Mouse (Mus musculus): Measurements from ENCODE around the gene Gm21860.
"Not testable (repeated sequence)": the region's sequence is repeated elsewhere in the genome, so short reads cannot be mapped to it uniquely, and the experiment has no call there.

Gene Gm21860

DNA sequence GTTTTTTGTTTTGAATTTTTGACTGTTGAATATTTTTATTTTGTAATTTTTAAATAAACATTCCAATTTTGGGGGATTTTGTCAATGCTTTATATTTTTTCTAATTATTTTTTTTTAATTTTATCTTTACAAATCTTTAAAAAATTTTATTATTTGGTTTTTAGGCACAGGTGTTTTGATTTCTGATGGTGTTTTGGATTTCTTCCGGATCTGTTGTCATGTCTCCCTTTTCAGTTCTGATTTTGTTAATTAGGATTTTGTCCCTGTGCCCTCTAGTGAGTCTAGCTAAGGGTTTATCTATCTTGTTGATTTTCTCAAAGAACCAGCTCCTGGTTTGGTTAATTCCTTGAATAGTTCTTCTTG, 23.0 kb downstream of the Gm21860 start:
- not testable (repeated sequence) for DNase-seq

DNA sequence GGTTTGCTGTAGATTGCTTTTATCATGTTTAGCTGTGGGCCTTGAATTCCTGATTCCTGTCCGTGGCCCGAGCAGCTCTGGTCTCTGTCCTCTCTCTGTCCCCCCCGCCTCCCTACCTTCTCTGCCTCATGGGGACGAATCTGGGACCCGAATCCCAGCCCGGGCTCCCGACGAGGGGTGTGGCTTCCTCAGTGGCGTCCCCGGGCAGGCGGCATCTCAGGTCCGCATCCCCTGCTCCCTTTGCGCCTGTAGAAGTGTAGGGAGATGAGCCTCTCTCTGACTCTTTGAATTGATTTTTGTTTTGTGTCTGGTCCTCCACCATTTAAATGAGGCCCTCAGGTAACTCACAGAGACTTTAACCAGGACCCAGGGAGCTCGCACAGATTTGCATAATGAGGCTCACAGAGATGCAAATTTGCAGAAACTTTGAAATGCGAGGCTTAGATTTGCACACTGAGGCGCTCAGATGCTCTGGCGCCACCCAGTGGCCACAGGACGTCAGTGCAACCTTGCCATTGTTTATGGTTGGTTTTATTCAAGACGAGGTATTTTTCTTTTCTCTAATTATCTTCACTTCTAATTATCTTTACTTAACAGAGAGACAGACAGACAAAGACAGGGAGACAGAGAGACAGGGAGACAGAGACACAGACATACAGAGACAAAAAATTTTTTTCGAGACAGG, 23.6 kb downstream of the Gm21860 start:
- DNase-seq, result peak; percentile 13 to 63

DNA sequence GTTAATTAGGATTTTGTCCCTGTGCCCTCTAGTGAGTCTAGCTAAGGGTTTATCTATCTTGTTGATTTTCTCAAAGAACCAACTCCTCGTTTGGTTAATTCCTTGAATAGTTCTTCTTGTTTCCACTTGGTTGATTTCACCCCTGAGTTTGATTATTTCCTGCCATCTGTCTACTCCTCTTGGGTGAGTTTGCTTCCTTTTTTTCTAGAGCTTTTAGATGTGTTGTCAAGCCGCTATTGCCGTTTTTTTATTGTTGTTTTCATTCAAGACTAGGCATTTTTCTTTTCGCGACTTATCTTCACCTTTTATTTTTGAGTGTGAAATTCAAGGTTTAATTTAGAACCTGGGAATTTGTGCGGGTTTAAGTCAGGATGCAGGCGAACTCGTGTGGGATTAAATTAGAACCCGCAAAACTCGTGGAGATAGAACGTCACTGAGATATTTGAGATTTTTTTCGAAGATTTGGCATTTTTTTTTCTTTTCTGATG, 24.8 kb downstream of the Gm21860 start:
- not testable (repeated sequence) for DNase-seq

DNA sequence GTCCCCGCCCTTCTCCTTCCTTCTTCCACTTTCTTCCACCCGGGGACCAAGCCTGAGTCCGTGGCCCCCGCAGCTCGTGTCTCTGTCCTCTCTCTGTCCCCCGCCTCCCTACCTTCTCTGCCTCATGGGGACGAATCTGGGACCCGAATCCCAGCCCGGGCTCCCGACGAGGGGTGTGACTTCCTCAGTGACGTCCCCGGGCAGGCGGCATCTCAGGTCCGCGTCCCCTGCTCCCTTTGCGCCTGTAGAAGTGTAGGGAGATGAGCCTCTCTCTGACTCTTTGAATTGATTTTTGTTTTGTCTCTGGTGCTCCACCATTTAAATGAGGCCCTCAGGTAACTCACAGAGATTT, 25.7 kb downstream of the Gm21860 start:
- peak in 1 of 2 experiments; percentile 33 for DNase-seq

DNA sequence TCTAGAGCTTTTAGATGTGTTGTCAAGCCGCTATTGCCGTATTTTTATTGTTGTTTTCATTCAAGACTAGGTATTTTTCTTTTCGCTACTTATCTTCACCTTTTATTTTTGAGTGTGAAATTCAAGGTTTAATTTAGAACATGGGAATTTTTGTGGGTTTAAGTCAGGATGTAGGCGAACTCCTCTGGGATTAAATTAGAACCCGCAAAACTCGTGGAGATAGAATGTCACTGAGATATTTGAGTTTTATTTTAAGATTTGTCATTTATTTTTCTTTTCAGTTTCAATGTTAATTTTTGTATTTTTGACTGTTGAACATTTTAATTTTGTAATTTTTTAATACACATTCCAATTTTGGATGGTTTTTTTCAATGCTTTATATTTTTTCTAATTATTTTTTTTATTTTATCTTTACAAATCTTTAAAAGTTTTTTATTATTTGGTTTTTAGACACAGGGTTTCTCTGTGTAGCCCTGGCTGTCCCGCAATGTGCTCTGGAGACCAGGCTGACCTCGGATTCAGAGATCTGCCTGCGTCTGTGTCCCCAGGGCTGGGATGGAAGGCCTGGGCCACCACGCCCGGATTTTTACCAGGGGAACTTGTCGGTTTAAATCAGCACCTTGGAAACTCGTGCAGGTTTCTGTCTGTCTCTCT, 26.2 kb downstream of the Gm21860 start:
- DNase-seq, result peak; percentile 14 to 24

DNA sequence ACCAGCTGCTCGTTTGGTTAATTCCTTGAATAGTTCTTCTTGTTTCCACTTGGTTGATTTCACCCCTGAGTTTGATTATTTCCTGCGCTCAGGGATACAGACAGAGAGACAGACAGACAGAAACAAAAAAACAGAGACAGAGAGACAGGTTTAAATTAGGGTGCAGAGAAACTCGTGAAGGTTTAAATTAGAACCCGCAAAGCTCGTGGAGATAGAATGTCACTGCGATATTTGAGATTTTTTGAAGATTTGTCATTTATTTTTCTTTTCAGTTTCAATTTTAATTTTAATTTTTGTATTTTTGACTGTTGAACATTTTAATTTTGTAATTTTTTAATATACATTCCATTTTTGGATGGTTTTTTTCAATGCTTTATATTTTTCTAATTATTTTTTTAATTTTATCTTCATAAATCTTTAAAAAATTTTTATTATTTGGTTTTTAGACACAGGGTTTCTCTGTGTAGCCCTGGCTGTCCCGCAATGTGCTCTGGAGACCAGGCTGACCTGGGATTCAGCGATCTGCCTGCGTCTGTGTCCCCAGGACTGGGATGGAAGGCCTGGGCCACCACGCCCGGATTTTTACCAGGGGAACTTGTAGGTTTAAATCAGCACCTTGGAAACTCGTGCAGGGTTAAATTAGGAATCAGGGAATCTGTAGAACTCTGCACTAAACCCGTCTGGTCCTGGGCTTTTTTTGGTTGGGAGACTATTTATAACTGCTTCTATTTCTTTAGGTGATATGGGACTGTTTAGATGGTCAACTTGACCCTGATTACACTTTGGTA, 27.3 kb downstream of the Gm21860 start:
- peak in 1 of 2 experiments; percentile 7 for DNase-seq

DNA sequence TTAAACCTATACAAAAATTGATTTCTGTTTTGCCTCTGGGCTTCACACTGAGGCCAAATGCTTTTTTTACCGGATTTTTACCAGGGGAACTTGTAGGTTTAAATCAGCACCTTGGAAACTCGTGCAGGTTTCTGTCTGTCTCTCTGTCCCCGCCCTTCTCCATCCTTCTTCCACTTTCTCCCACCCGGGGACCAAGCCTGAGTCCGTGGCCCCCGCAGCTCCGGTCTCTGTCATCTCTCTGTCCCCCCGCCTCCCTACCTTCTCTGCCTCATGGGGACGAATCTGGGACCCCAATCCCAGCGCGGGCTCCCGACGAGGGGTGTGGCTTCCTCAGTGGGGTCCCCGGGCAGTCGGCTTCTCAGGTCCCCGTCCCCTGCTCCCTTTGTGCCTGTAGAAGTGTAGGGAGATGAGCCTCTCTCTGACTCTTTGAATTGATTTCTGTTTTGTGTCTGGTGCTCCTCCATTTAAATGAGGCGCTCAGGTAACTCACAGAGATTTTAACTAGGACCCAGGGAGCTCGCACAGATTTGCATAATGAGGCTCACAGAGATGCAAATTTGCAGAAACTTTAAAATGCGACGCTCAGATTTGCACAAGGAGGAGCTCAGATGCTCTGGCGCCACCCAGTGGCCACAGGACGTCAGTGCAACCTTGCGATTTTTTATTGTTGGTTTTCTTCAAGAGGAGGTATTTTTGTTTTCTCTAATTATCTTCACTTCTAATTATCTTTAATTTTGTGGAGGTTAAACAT, 28.7 kb downstream of the Gm21860 start:
- not testable (repeated sequence) for DNase-seq

- DNase-seq, result not testable (repeated sequence)
These were observed 29.5 kb downstream of the Gm21860 start for GRCm38 (mm10) chrY:90725166-90725565.

DNA sequence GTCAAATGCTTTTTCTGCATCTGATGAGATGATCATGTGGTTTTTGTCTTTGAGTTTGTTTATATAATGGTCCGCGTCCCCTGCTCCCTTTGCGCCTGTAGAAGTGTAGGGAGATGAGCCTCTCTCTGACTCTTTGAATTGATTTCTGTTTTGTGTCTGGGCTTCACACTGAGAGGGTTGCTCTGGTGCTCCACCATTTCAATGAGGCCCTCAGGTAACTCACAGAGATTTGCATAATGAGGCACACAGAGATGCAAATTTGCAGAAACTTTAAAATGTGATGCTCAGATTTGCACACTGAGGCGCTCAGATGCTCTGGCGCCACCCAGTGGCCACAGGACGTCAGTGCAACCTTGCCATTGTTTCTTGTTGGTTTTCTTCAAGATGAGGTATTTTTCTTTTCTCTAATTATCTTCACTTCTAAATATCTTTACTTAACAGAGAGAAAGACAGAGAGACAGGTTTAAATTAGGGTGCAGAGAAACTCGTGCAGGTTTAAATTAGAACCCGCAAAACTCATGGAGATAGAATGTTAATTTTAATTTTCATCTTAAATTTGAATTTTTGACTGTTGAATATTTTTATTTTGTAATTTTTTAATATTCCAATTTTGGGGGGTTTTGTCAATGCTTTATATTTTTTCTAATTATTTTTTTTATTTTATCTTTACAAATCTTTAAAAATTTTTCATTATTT, 30.5 kb downstream of the Gm21860 start:
- peak in 1 of 2 experiments; percentile 17 for DNase-seq

DNA sequence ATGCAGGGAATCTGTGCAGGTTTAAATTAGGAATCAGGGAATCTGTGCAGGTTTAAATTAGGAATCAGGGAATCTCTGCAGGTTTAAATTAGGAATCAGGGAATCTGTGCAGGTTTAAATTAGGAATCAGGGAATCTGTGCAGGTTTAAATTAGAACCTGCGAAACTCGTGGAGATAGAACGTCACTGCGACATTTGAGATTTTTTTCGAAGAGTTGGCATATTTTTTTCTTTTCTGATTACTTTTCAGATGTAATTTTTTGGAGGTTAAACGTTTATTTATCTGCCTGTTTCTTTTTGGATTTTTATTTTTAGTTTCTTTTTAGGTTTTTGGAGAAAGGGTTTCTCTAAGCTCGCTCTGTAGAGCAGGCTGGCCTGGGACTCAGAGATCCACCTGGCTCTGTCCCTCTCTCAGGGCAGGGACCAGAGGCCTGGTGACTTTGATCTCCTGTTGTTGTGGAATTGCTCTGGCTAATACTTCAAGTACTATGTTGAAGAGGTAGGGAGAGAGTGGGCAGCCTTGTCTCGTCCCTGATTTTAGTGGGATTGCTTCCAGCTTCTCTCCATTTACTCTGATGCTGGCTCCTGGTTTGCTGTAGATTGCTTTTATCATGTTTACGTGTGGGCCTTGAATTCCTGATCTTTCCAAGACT, 31.2 kb downstream of the Gm21860 start:
- peak; percentile 41 to 54 for DNase-seq

DNA sequence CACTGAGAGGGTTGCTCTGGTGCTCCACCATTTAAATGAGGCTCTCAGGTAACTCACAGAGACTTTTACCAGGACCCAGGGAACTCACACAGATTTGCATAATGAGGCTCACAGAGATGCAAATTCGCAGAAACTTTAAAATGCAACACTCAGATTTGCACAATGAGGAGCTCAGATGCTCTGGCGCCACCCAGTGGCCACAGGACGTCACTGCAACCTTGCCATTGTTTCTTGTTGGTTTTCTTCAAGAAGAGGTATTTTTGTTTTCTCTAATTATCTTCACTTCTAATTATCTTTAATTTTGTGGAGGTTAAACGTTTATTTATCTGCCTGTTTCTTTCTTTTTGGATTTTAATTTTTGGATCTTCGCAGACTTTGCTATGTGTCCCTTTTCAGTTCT, 34.1 kb downstream of the Gm21860 start:
- peak in 1 of 2 experiments; percentile 51 for DNase-seq

DNA sequence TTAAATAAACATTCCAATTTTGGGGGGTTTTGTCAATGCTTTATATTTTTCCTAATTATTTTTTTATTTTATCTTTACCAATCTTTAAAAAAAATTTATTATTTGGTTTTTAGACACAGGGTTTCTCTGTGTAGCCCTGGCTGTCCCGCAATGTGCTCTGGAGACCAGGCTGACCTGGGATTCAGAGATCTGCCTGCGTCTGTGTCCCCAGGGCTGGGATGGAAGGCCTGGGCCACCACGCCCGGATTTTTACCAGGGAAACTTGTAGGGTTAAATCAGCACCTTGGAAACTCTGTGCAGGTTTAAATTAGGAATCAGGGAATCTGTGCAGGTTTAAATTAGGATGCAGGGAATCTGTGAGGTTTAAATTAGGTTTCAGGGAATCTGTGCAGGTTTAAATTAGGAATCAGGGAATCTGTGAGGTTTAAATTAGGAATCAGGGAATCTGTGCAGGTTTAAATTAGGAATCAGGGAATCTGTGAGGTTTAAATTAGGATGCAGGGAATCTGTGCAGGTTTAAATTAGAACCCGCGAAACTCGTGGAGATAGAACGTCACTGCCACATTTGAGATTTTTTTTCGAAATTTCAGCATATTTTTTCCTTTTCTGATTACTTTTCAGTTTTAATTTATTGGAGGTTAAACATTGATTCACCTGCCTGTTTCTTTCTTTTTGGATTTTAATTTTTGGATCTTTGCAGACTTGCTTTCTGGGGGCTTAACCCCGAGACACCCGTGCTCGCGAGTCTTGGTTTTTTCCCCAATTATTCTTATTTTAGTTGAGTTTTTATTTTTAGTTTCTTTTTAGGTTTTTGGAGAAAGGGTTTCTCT, 35.0 kb downstream of the Gm21860 start:
- DNase-seq, result not testable (repeated sequence)

- DNase-seq, result peak; percentile 48 to 62
These were observed 35.8 kb downstream of the Gm21860 start for GRCm38 (mm10) chrY:90718583-90719402.

- DNase-seq, result not testable (repeated sequence)
These were observed 36.6 kb downstream of the Gm21860 start for GRCm38 (mm10) chrY:90718021-90718420.

- peak; percentile 9 to 14 for DNase-seq
These were observed 37.1 kb downstream of the Gm21860 start for GRCm38 (mm10) chrY:90717496-90717895.

All from cerebellum, postnatal 25 days (tissue).